Mouse (Mus musculus): ENCODE data around the gene E130218I03Rik. TPM values are rescaled to one million over a fixed set of nuclear protein-coding genes. Genes with fewer than 3 reads are reported as not detected.

The E130218I03Rik gene
- polyA plus RNA-seq, 1 experiment from 2014 or later: 0.51 TPM

DNA sequence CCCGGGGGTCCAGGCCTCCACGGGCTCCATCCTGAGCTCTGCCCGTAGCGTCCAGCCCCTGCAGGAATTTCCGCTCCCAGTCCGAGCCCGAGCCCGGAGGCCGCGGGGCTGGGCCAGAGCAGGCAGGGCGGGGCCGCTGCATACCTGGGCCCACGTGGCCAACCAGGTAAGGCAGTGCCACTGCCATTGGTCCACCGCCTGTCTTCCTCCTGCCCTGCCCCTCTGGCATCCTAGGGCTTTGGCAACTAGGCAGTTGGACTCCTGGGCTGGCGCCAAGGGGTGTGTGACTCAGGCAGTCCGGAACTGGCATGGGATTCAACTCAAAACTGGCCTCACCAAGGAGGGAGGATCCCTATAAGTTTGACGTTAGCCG, 5.2 kb upstream of the E130218I03Rik start, which contains the start of gene Cnksr1:
Cnksr1 (minus strand) TSS at position 121 of the 373 bp plus-strand sequence.
- H3K27ac ChIP-seq (ENCODE audit: poor library complexity, severe bottlenecking): no peak within 1 kb of the TSS
- WGBS: 3% methylated on average over 18 of the region's 18 CpGs
- ATAC-seq (ENCODE audit: insufficient number of reproducible peaks, low FRiP score): peak; percentile 54
- peaks cover 16% of the 10 kb centered on the region for H3K4me1 ChIP-seq (replicated peaks)
- no peaks in the 10 kb centered on the region for H3K9me3 ChIP-seq (replicated peaks)
- no peaks in the 10 kb centered on the region for H3K36me3 ChIP-seq
- H3K9ac ChIP-seq: peak within 1 kb of the TSS; percentile 11
- peak within 1 kb of the TSS; percentile 74 for H3K4me2 ChIP-seq
- peaks cover 18% of the 10 kb centered on the region for H3K27me3 ChIP-seq (replicated peaks)
- H3K4me3 ChIP-seq: peak within 1 kb of the TSS; percentile 41

DNA sequence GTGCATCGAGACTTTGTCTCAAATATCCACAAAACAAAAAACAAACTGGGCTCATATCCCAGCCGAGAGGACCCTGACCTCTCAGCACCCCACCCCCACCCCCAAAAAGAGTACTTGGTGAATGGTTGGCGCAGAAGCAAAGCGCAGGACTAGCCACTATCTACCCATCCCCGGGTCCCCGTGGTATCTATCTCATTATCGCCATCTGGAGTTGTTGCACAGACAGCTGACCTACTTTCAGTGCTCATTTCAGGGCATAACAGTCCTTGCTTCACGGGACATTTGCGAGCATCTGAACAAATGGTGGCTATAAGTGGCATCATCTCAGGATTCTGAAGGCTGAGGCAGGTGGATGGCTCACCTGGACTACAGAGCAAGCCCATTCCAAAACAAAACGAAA, 4.8 kb upstream of the E130218I03Rik start:
- Histone ChIP-seq H3K4me1 (replicated peaks) (peaks cover 16% of the 10 kb centered on the region), H3K27me3 (replicated peaks) (peaks cover 18% of the 10 kb centered on the region), H3K4me2 (peak overlapping the region; percentile 74), H3K4me3 (peak overlapping the region; percentile 41), H3K36me3 (no peaks in the 10 kb centered on the region), H3K27ac (ENCODE audit: poor library complexity, severe bottlenecking) (no peak overlapping the region), H3K9me3 (replicated peaks) (no peaks in the 10 kb centered on the region), H3K9ac (no peak overlapping the region)
- ATAC-seq (ENCODE audit: insufficient number of reproducible peaks, low FRiP score): no peak
- WGBS: 10% methylated on average over 10 of the region's 10 CpGs

DNA sequence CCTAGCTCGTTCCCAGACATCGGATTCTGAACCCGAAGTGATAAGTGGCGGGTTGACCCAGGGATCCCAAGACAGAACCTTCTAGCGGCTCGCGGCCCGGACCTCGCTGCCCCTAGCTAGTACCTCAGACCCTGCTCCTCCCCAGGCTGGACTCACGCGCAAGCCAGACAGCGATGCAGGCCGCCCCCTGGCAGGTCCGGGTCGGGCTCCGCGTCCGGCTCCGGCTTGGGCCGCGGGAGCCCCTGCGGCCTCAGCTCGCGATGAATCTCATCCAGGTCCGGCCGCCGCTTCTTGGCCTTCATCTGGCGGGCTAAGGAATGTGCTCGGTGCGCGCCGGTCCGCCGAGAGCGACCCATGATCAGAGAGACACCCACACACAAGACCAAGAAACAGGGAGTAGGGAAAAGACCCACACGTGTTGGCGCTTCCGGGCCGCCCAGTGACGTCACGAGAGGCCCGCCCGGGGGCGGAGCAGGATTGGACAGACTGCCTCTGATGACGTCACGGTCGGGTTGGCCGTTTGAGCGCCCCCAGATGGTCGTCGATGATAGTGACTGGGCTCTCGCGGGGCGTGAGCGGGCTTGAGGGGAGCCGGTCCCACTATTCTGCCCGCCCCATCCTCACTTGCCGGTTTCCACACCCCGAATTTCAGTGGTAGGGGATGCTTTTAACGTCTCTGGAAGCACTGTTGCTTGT, 1.8 kb downstream of the E130218I03Rik start, which contains the start of gene Zfp593:
Zfp593 (minus strand) TSS at position 445 of the 696 bp plus-strand sequence.
- no peaks in the 10 kb centered on the region for H3K36me3 ChIP-seq
- H3K4me1 ChIP-seq (replicated peaks): peaks cover 21% of the 10 kb centered on the region
- ATAC-seq (ENCODE audit: insufficient number of reproducible peaks, low FRiP score): peak; percentile 85
- under 1% methylated on average over 60 of the region's 60 CpGs for WGBS
- no peaks in the 10 kb centered on the region for H3K9me3 ChIP-seq (replicated peaks)
- peak within 1 kb of the TSS; percentile 78 for H3K4me3 ChIP-seq
- H3K27me3 ChIP-seq (replicated peaks): peaks cover 33% of the 10 kb centered on the region
- peak within 1 kb of the TSS; percentile 85 for H3K9ac ChIP-seq
- H3K27ac ChIP-seq (ENCODE audit: poor library complexity, severe bottlenecking): no peak within 1 kb of the TSS
- H3K4me2 ChIP-seq: peak within 1 kb of the TSS; percentile 91

DNA sequence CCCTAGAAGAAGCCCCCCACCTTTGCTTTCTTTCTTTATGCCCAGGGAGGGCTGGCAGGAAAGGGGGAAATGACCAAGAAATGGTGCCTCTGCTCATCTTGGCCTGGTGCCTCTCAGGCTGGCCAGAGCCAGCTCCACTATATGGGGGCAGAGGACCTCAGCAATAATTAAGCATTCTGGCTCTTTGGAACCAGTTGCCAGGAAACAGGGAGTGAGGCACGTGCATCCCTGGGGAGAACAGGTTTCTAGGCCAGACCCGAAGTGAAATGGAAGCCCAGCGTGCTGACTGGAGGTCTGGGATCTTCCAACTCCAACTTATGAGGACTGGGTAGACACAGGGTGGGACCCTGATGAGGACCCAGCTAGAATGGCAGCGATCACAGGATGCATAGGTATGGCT, 2.8 kb downstream of the E130218I03Rik start:
- Histone ChIP-seq H3K27me3 (replicated peaks) (peaks cover 43% of the 10 kb centered on the region), H3K9ac (no peak overlapping the region), H3K4me1 (replicated peaks) (peaks cover 31% of the 10 kb centered on the region), H3K36me3 (no peaks in the 10 kb centered on the region), H3K9me3 (replicated peaks) (no peaks in the 10 kb centered on the region), H3K4me3 (no peak overlapping the region), H3K27ac (ENCODE audit: poor library complexity, severe bottlenecking) (no peak overlapping the region), H3K4me2 (no peak overlapping the region)
- ATAC-seq (ENCODE audit: insufficient number of reproducible peaks, low FRiP score): no peak
- WGBS: 46% methylated on average over 4 of the region's 4 CpGs

DNA sequence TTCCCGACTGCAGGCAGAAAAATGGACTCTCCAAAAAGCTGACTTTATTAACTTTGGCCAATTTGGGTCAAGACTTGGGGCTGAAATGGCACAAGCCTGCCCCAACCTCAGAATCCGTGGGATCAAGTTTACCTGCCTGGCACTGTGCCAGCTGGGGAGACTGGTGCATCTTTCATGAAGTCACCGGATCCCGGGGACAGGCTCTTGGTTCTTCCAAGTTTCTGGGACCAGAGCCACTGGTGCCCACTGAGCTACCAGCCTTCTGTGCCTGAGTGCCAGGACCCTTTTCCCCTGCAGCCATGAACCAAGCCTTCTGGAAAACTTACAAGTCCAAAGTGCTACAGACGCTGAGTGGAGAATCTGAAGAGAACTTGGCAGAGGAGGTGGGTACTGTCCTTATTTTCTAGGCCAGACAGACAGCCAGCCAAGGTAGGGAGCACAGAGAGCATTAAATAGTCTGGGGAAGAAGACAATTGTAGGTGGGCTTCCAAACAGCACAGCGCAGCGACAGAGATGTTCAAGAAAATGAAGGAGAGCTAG, 3.3 kb downstream of the E130218I03Rik start, which contains the start of gene Gm30191:
Gm30191 (plus strand) TSS at position 217 of the 540 bp plus-strand sequence.
- peaks cover 48% of the 10 kb centered on the region for H3K27me3 ChIP-seq (replicated peaks)
- 73% methylated on average over 7 of the region's 7 CpGs for WGBS

DNA sequence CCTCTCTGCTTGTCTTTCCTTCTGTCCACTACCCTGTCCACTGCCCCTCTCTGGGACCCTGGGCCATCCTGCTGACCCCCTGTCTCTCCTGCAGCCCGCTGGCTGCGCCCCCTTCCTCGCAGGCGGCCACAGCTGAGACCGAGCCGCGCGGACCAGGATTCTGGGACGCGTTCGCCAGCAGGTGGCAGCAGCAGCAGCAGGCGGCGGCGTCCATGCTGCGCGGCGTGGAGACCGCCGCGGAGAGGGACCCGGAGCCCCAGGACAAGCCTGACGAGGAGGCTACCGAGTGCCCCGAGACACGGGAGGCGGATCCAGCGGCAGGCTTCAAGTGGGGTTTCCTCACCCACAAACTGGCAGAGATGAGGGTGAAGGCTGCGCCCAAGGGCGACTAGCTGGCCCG, 6.2 kb downstream of the E130218I03Rik start:
- Histone ChIP-seq H3K36me3 (no peaks in the 10 kb centered on the region), H3K9ac (peak overlapping the region; percentile 65), H3K9me3 (replicated peaks) (no peaks in the 10 kb centered on the region), H3K27ac (ENCODE audit: poor library complexity, severe bottlenecking) (no peak overlapping the region), H3K4me2 (peak overlapping the region; percentile 97), H3K4me3 (peak overlapping the region; percentile 54), H3K27me3 (replicated peaks) (peaks cover 62% of the 10 kb centered on the region), H3K4me1 (replicated peaks) (peaks cover 58% of the 10 kb centered on the region)
- under 1% methylated on average over 30 of the region's 30 CpGs for WGBS
- peak; percentile 48; the same call in 1 of the 2 replicates for ATAC-seq (ENCODE audit: insufficient number of reproducible peaks, low FRiP score)

More for the DNA sequence above, 3.3 kb downstream of the E130218I03Rik start, which contains the start of gene Gm30191:
- Histone ChIP-seq H3K9me3 (replicated peaks) (no peaks in the 10 kb centered on the region), H3K9ac (peak within 1 kb of the TSS; percentile 57), H3K27ac (ENCODE audit: poor library complexity, severe bottlenecking) (no peak within 1 kb of the TSS), H3K4me3 (peak within 1 kb of the TSS; percentile 78), H3K4me1 (replicated peaks) (peaks cover 36% of the 10 kb centered on the region), H3K36me3 (no peaks in the 10 kb centered on the region), H3K4me2 (peak within 1 kb of the TSS; percentile 91)
- ATAC-seq (ENCODE audit: insufficient number of reproducible peaks, low FRiP score): no peak

DNA sequence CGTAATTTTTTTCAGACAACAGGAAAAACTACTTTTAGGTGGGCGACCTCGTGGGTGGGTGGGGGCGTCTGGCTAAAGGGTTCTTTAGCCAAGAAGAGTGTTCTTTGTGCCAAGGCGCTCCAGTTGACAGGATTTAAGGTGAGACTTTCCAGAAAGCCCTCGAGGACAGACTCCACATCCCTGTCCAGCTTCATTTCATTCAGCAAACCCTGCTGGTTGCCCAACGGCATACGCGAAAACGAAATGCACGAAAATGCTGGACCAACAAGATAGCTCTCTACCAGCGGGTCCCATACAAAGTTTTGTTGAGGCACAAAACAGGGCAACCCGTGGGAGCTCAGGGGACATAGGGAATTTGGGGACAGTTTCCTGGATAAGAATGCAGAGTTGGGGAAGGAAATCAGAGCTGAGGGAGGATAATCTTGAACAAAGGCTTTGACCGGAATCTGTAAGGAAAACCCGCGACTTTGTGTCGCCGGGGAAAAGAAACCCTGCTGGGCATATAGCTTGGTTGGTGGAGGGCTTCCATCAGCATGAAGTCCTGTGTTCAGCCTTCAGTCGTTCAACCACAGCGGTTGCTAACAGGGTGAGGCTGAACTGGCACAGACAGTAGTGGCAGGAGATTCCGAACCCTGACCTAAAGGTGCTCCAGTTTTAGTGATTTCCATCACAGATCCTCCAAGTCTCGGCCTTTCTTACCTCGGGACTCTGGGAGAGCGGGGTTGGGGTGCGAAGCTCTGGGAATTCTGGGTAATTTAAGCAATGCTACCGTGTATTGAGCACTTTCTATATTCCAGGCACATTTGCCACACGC, 6.9 kb downstream of the E130218I03Rik start:
- peaks cover 61% of the 10 kb centered on the region for H3K4me1 ChIP-seq (replicated peaks)
- no peak overlapping the region for H3K27ac ChIP-seq (ENCODE audit: poor library complexity, severe bottlenecking)
- no peak for ATAC-seq (ENCODE audit: insufficient number of reproducible peaks, low FRiP score)
- H3K9me3 ChIP-seq (replicated peaks): no peaks in the 10 kb centered on the region
- WGBS: 12% methylated on average over 27 of the region's 27 CpGs
- H3K27me3 ChIP-seq (replicated peaks): peaks cover 62% of the 10 kb centered on the region
- H3K4me2 ChIP-seq: peak overlapping the region; percentile 97
- H3K9ac ChIP-seq: peak overlapping the region; percentile 65
- H3K36me3 ChIP-seq: no peaks in the 10 kb centered on the region
- H3K4me3 ChIP-seq: peak overlapping the region; percentile 54

DNA sequence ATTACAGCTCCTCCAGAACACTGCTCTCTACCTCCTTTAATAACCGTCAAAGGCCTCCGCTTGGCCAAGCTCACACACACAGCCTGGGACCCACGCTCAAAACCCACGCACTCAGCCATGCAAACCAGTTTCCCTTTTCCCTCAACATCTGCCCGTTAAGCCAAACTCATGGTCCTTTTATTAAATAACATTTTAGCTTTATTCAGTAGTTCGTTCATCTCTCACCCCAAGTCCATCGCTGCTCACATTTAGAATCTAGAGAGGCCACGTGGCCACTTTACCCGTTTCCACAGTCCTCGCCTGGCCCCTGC, 7.4 kb downstream of the E130218I03Rik start:
- no peak for ATAC-seq (ENCODE audit: insufficient number of reproducible peaks, low FRiP score)
- 18% methylated on average over 10 of the region's 10 CpGs for WGBS
- no peak overlapping the region for H3K27ac ChIP-seq (ENCODE audit: poor library complexity, severe bottlenecking)

DNA sequence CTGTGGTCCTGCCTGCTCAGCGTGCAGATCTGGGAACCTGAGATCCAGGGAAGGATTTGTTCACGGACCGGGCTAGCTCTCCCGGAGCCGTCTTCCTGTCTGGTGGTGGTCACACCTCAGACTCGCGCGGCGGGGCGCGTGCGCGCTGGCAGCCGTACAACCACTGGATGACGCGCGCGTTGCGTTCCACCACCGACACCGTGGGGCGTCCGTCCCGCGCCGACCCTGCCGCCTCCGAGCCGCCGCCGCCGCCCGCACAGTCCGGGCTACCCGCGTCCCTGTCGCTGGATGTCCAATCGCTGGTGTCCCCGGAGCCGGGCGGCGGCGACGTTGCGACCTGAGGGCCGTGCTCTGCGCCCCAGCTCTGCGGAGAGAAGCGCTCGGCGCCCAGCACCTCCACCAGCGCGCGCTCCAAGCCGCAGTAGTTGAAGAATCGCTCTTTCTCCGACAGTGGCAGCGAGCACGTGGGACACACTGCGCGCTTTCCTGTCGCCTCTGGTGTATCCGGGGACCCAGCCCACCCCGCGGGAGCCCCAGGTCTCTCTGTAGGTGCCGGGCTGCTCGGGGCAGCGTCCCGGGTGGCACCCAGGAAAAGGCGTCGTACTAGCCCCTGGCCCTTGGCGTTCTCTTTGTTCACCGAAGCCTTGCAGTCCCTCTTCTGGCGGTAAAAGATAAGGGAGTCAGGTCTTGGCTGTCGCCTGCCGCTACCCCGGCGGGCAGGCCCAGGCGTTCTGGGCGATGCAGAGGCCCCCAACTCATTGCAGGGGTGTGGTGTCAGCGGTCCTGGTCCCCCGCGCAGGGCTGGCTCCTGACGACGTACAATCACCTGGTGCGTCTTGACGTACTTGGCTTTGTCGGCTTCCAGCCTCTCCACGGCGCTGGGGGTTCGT, 8.0 kb downstream of the E130218I03Rik start:
- 1% methylated on average over 91 of the region's 91 CpGs for WGBS
- Histone ChIP-seq H3K4me3 (peak overlapping the region; percentile 54), H3K9ac (peak overlapping the region; percentile 74), H3K27ac (ENCODE audit: poor library complexity, severe bottlenecking) (no peak overlapping the region), H3K36me3 (no peaks in the 10 kb centered on the region), H3K9me3 (replicated peaks) (no peaks in the 10 kb centered on the region), H3K27me3 (replicated peaks) (peaks cover 58% of the 10 kb centered on the region), H3K4me1 (replicated peaks) (peaks cover 66% of the 10 kb centered on the region), H3K4me2 (peak overlapping the region; percentile 97)
- ATAC-seq (ENCODE audit: insufficient number of reproducible peaks, low FRiP score): no peak

More for the DNA sequence above, 7.4 kb downstream of the E130218I03Rik start:
- Histone ChIP-seq H3K27me3 (replicated peaks) (peaks cover 62% of the 10 kb centered on the region), H3K9ac (peak overlapping the region; percentile 74), H3K4me2 (peak overlapping the region; percentile 97), H3K4me3 (peak overlapping the region; percentile 54), H3K36me3 (no peaks in the 10 kb centered on the region), H3K4me1 (replicated peaks) (peaks cover 62% of the 10 kb centered on the region), H3K9me3 (replicated peaks) (no peaks in the 10 kb centered on the region)

DNA sequence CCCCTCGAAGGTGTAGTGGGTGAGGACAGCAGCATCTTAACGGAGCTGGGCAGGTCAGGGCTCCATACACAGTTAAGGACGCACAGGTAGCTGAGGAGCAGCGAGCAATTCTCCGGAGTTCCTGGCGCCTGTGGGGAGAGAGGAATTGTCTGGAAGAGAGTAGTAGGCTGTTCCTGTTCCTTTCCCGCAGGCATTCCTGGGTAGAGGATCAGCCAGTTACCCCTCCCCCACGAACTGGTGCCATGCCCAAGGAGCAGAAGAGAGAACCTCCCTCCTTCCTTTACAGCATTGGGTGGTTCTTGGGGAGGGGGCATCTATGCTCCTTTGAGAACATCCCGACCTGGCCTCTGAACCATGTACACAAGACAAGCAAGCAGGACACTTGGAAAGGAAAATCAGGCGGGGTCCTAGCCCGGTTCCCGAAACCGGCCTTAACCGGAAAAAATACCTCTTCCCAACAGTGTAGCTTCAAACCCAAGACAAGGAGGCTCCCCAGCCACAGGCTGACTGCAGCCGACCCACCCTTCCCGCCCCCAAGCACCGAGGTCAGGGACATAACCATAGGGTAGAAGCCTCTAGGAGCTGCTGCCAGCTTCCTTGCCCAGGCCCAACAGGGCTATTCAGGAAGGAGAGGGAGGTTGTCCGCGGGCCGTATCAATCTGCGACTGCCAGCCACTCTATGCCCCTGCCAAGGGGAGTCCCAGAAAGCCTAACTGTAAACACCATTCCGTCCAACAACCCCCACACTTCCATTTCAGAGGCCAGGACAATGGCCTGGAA, 8.9 kb downstream of the E130218I03Rik start:
- 15% methylated on average over 22 of the region's 22 CpGs for WGBS
- ATAC-seq (ENCODE audit: insufficient number of reproducible peaks, low FRiP score): no peak
- peak overlapping the region; percentile 54 for H3K4me3 ChIP-seq
- H3K27me3 ChIP-seq (replicated peaks): peaks cover 50% of the 10 kb centered on the region
- H3K4me2 ChIP-seq: peak overlapping the region; percentile 97
- H3K36me3 ChIP-seq: no peaks in the 10 kb centered on the region
- peak overlapping the region; percentile 74 for H3K9ac ChIP-seq
- 0 out of 2 replicates have a peak overlapping the region, but pooled peaks have one; percentile 7 for H3K27ac ChIP-seq (ENCODE audit: poor library complexity, severe bottlenecking)
- H3K9me3 ChIP-seq (replicated peaks): no peaks in the 10 kb centered on the region
- peaks cover 74% of the 10 kb centered on the region for H3K4me1 ChIP-seq (replicated peaks)
